Mouse (Mus musculus): ENCODE data around the gene Cacna1c. TPM values are rescaled to one million over a fixed set of nuclear protein-coding genes. Genes with fewer than 3 reads are reported as not detected.

The Cacna1c gene
- total RNA-seq, 1 experiment: 0.98 TPM

- no peak overlapping the region for H3K27ac ChIP-seq (ENCODE audit: insufficient read depth, low read depth, low read length, poor library complexity, severe bottlenecking)
- H3K9ac ChIP-seq (ENCODE audit: insufficient read depth, low read depth, low read length, poor library complexity, severe bottlenecking): no peak overlapping the region
- H3K4me1 ChIP-seq (ENCODE audit: control insufficient read depth in 2 of 2, insufficient read depth in 2 of 2, low read length in 2 of 2, poor library complexity in 1 of 2): no peaks in the 10 kb centered on the region
- in situ Hi-C loops (cut with MboI; ENCODE audit: low sequenced_read_pairs in 2 of 2, unreplicated experiment in 2 of 2): no loop called here
- no peak for DNase-seq (ENCODE audit: low read depth, low spot score)
- TF ChIP-seq MAFK (IDR thresholded peaks at IDR 0.05; ENCODE audit: insufficient read depth, low read depth, low read length) (no peak), ZNF384 (IDR thresholded peaks at IDR 0.05; ENCODE audit: low read depth, low read length) (no peak), ZC3H11A (IDR thresholded peaks at IDR 0.05; ENCODE audit: borderline replicate concordance, low read depth, low read length) (no peak), CHD2 (IDR thresholded peaks at IDR 0.05; ENCODE audit: low read depth, low read length) (no peak), HCFC1 (IDR thresholded peaks at IDR 0.05; ENCODE audit: borderline replicate concordance, insufficient read depth, low read length) (no peak)
- no peaks in the 10 kb centered on the region for H3K9me3 ChIP-seq (ENCODE audit: control insufficient read depth, insufficient read depth, low read depth, low read length)
- H3K36me3 ChIP-seq (ENCODE audit: control insufficient read depth, insufficient read depth, low read length, poor library complexity, severe bottlenecking): no peaks in the 10 kb centered on the region
- H3K4me3 ChIP-seq (ENCODE audit: insufficient read depth in 1 of 2, low read depth in 1 of 2, low read length in 2 of 2, poor library complexity in 1 of 2, severe bottlenecking in 1 of 2): no peak overlapping the region
Observed at GRCm38 (mm10) chr6:118963806-118964205, 232.4 kb downstream of the Cacna1c start.

GRCm38 (mm10) chr6:118963283-118963682 lies 232.9 kb downstream of the Cacna1c start:
- DNase-seq (ENCODE audit: low read depth, low spot score): no peak
- H3K36me3 ChIP-seq (ENCODE audit: control insufficient read depth, insufficient read depth, low read length, poor library complexity, severe bottlenecking): no peaks in the 10 kb centered on the region
- no peak overlapping the region for H3K27ac ChIP-seq (ENCODE audit: insufficient read depth, low read depth, low read length, poor library complexity, severe bottlenecking)
- no peaks in the 10 kb centered on the region for H3K9me3 ChIP-seq (ENCODE audit: control insufficient read depth, insufficient read depth, low read depth, low read length)
- TF ChIP-seq HCFC1 (IDR thresholded peaks at IDR 0.05; ENCODE audit: borderline replicate concordance, insufficient read depth, low read length): no peak
- no peak overlapping the region for H3K9ac ChIP-seq (ENCODE audit: insufficient read depth, low read depth, low read length, poor library complexity, severe bottlenecking)
- in situ Hi-C loops (cut with MboI; ENCODE audit: low sequenced_read_pairs in 2 of 2, unreplicated experiment in 2 of 2): no loop called here
- no peaks in the 10 kb centered on the region for H3K4me1 ChIP-seq (ENCODE audit: control insufficient read depth in 2 of 2, insufficient read depth in 2 of 2, low read length in 2 of 2, poor library complexity in 1 of 2)
- no peak overlapping the region for H3K4me3 ChIP-seq (ENCODE audit: insufficient read depth in 1 of 2, low read depth in 1 of 2, low read length in 2 of 2, poor library complexity in 1 of 2, severe bottlenecking in 1 of 2)

- in situ Hi-C loops (cut with MboI; ENCODE audit: low sequenced_read_pairs in 2 of 2, unreplicated experiment in 2 of 2): no loop called here
- no peak for TF ChIP-seq ZNF384 (IDR thresholded peaks at IDR 0.05; ENCODE audit: low read depth, low read length)
- no peak for TF ChIP-seq ZC3H11A (IDR thresholded peaks at IDR 0.05; ENCODE audit: borderline replicate concordance, low read depth, low read length)
- TF ChIP-seq CHD2 (IDR thresholded peaks at IDR 0.05; ENCODE audit: low read depth, low read length): no peak
- no peak for TF ChIP-seq MAFK (IDR thresholded peaks at IDR 0.05; ENCODE audit: insufficient read depth, low read depth, low read length)
- no peaks in the 10 kb centered on the region for H3K4me1 ChIP-seq (ENCODE audit: control insufficient read depth in 2 of 2, insufficient read depth in 2 of 2, low read length in 2 of 2, poor library complexity in 1 of 2)
Observed at GRCm38 (mm10) chr6:118958529-118958928, 237.7 kb downstream of the Cacna1c start.

GRCm38 (mm10) chr6:118956234-118956633 lies 240.0 kb downstream of the Cacna1c start:
- Histone ChIP-seq H3K27ac (ENCODE audit: insufficient read depth, low read depth, low read length, poor library complexity, severe bottlenecking) (no peak overlapping the region), H3K4me1 (ENCODE audit: control insufficient read depth in 2 of 2, insufficient read depth in 2 of 2, low read length in 2 of 2, poor library complexity in 1 of 2) (no peaks in the 10 kb centered on the region), H3K9me3 (ENCODE audit: control insufficient read depth, insufficient read depth, low read depth, low read length) (no peaks in the 10 kb centered on the region), H3K9ac (ENCODE audit: insufficient read depth, low read depth, low read length, poor library complexity, severe bottlenecking) (no peak overlapping the region), H3K4me3 (ENCODE audit: insufficient read depth in 1 of 2, low read depth in 1 of 2, low read length in 2 of 2, poor library complexity in 1 of 2, severe bottlenecking in 1 of 2) (no peak overlapping the region), H3K36me3 (ENCODE audit: control insufficient read depth, insufficient read depth, low read length, poor library complexity, severe bottlenecking) (no peaks in the 10 kb centered on the region)
- DNase-seq (ENCODE audit: low read depth, low spot score): no peak
- in situ Hi-C loops (cut with MboI; ENCODE audit: low sequenced_read_pairs in 2 of 2, unreplicated experiment in 2 of 2): no loop called here
- no peak for TF ChIP-seq MAFK (IDR thresholded peaks at IDR 0.05; ENCODE audit: insufficient read depth, low read depth, low read length)
- TF ChIP-seq CHD2 (IDR thresholded peaks at IDR 0.05; ENCODE audit: low read depth, low read length): no peak
- TF ChIP-seq ZC3H11A (IDR thresholded peaks at IDR 0.05; ENCODE audit: borderline replicate concordance, low read depth, low read length): no peak
- no peak for TF ChIP-seq ZNF384 (IDR thresholded peaks at IDR 0.05; ENCODE audit: low read depth, low read length)
- TF ChIP-seq HCFC1 (IDR thresholded peaks at IDR 0.05; ENCODE audit: borderline replicate concordance, insufficient read depth, low read length): no peak

More at GRCm38 (mm10) chr6:118958529-118958928, 237.7 kb downstream of the Cacna1c start:
- H3K9ac ChIP-seq (ENCODE audit: insufficient read depth, low read depth, low read length, poor library complexity, severe bottlenecking): no peak overlapping the region
- no peak overlapping the region for H3K27ac ChIP-seq (ENCODE audit: insufficient read depth, low read depth, low read length, poor library complexity, severe bottlenecking)
- H3K4me3 ChIP-seq (ENCODE audit: insufficient read depth in 1 of 2, low read depth in 1 of 2, low read length in 2 of 2, poor library complexity in 1 of 2, severe bottlenecking in 1 of 2): no peak overlapping the region
- H3K36me3 ChIP-seq (ENCODE audit: control insufficient read depth, insufficient read depth, low read length, poor library complexity, severe bottlenecking): no peaks in the 10 kb centered on the region
- no peak for DNase-seq (ENCODE audit: low read depth, low spot score)
- no peaks in the 10 kb centered on the region for H3K9me3 ChIP-seq (ENCODE audit: control insufficient read depth, insufficient read depth, low read depth, low read length)

GRCm38 (mm10) chr6:118955777-118956176 lies 240.4 kb downstream of the Cacna1c start:
- in situ Hi-C loops (cut with MboI; ENCODE audit: low sequenced_read_pairs in 2 of 2, unreplicated experiment in 2 of 2): no loop called here
- no peak for DNase-seq (ENCODE audit: low read depth, low spot score)
- Histone ChIP-seq H3K27ac (ENCODE audit: insufficient read depth, low read depth, low read length, poor library complexity, severe bottlenecking) (no peak overlapping the region), H3K9ac (ENCODE audit: insufficient read depth, low read depth, low read length, poor library complexity, severe bottlenecking) (no peak overlapping the region), H3K9me3 (ENCODE audit: control insufficient read depth, insufficient read depth, low read depth, low read length) (no peaks in the 10 kb centered on the region), H3K4me1 (ENCODE audit: control insufficient read depth in 2 of 2, insufficient read depth in 2 of 2, low read length in 2 of 2, poor library complexity in 1 of 2) (no peaks in the 10 kb centered on the region), H3K36me3 (ENCODE audit: control insufficient read depth, insufficient read depth, low read length, poor library complexity, severe bottlenecking) (no peaks in the 10 kb centered on the region), H3K4me3 (ENCODE audit: insufficient read depth in 1 of 2, low read depth in 1 of 2, low read length in 2 of 2, poor library complexity in 1 of 2, severe bottlenecking in 1 of 2) (no peak overlapping the region)
- TF ChIP-seq ZC3H11A (IDR thresholded peaks at IDR 0.05; ENCODE audit: borderline replicate concordance, low read depth, low read length): no peak
